Mouse (Mus musculus): Measurements from ENCODE around the gene Cxcl9.

Cxcl9 gene

GRCm38 (mm10) chr5:92287840-92288239, 40.0 kb downstream of the Cxcl9 start:
- no peak for DNase-seq (ENCODE audit: extremely low read depth, insufficient read length, low spot score)

GRCm38 (mm10) chr5:92283107-92283506, 44.8 kb downstream of the Cxcl9 start:
- no peak for DNase-seq (ENCODE audit: extremely low read depth, insufficient read length, low spot score)

GRCm38 (mm10) chr5:92282571-92282970, 45.3 kb downstream of the Cxcl9 start:
- DNase-seq (ENCODE audit: extremely low read depth, insufficient read length, low spot score): peak; percentile 62

- no peak for DNase-seq (ENCODE audit: extremely low read depth, insufficient read length, low spot score)
Observed at GRCm38 (mm10) chr5:92278942-92279537, 48.8 kb downstream of the Cxcl9 start.

- DNase-seq (ENCODE audit: extremely low read depth, insufficient read length, low spot score): peak; percentile 89
Observed at GRCm38 (mm10) chr5:92277437-92278394, 50.2 kb downstream of the Cxcl9 start, which contains the start of gene Naaa. Naaa (minus strand) TSS chr5:92278170.

All from 3134 (cell line).